Mouse (Mus musculus) left cerebral cortex, postnatal 25 days (tissue): ENCODE results near the gene Armc8. TPM values are rescaled to one million over a fixed set of nuclear protein-coding genes. Genes with fewer than 3 reads are reported as not detected.
A peak's percentile ranks its signal among the peaks of the same experiment; 100 is the strongest.

Experiments
- DNase-seq, 2 experiments: peaks; one replicate each; pipeline ENCODE4 v3.0.0; 2022; ENCODE audit warnings: low spot score in 2 of 2, mixed read lengths in 1 of 2
- intact Hi-C: fragments of 180-260 bp; cut with DNase I; formaldehyde crosslinking; loops from one replicate; pipeline ENCODE4 v1.15.1; 2025
- total RNA-seq, 2 experiments: library from RNA; stranded (reverse); gene quantifications; 2 replicates each; pipeline ENCODE4 v1.2.3; 2021

Gene Armc8
- total RNA-seq, 2 experiments from 2014 or later = 53.2 to 53.5 TPM

DNA sequence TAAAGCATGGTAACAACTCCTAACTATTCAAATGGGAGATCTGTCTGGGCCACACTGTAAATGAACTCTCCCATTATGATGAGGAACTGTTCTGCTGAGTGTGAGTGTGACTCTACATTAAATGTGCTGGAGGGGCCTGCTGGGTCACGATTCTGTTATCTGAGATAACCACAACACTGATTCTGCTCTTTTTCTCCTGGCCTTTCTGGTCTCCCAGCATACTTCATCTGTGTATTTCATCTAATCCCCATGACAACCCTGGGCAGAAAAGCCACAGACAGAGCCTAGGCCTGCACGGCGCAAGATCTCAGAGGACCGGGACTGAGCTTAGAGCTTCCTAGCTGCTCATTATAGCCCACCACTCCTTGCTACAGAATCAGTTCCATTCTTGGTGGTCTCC is 136.2 kb downstream of the Armc8 start:
- DNase-seq = no peak
- intact Hi-C loops = no loop called here

DNA sequence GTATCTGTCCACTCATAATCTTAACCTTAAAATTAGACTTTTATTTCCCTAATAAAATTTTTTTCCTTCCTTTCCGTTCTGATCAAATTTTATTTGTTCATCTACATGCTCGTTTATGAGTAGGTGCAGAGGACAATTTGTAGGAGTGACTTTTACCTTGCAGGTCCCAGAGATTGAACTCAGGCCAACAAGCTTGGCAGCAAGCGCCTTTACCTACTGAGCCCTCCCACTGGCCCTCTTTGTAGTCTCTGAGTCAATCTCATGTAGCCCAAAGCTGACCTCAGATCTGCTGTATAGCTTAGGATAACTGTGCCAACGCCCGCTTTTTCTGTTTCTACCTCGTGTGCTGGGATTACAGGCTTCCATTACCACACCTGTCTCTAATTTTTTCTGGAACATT is 136.7 kb downstream of the Armc8 start:
- intact Hi-C loops = no loop called here
- DNase-seq = no peak

- intact Hi-C loops = no loop called here
- peak in 1 of 2 experiments; percentile 91 for DNase-seq
Measured at GRCm38 (mm10) chr9:99431346-99431745, 137.4 kb downstream of the Armc8 start.

- peak in 1 of 2 experiments; percentile 26 for DNase-seq
- intact Hi-C loops = no loop called here
Measured at GRCm38 (mm10) chr9:99430806-99431205, 137.9 kb downstream of the Armc8 start.

DNA sequence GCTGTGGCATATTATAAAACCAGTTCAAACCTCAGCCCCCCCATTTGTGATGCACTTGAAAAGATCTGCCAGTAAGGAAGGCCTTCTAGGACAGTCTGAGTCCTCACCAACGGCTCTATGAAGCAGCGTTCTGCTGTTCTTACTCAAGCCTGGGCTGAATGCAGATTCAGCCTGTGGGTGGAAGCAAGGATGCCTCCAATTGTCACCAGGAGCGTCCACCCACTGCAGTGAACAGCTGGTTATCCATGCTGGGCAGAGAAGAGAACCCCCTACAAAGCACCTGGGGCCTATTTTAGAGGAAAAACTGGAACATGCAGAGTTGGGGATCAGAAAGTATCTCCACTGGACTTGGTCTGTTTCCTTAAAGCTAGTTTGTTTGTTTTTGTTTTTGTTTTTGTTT is 138.9 kb downstream of the Armc8 start:
- peak in 1 of 2 experiments; percentile 90 for DNase-seq
- intact Hi-C loops = no loop called here

DNA sequence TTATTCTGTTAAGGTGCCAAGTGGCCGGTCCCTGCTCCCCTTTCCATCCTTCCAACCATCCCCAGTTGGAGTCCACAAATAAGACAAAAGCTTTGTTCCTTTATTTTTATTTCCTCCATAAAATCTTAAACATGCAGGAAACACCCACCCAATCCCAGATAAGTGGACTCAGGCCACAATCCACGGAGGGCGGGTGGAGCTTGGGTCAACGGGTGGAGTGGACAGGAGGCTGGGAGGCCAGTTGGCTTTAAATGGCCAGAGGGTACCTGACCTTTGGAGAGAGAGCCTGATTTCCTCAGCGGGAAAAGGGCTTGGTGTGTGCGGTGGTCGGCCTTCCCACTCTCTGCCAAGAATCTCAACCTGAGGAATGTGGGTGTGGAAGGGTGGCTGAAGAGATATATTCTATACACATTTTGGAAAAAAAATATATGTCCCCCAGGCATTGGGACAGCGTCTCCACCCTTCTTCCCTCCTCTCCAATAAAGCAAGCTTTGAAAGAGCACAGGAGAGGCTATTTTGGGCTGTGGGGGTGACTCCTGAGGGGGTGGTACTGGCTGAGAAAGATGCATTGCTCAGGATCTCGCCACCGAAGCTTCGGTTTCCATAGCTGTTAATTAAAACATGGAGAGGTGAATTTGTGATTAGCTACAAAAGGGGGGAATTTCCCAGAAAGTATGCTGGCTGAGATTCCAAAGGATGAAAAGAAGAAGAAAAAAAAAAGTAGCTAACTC is 139.9 kb downstream of the Armc8 start:
- intact Hi-C loops = no loop called here
- peak in 1 of 2 experiments; percentile 88 for DNase-seq

Other genes with a start within 250 kb of the Armc8 start
- 1 to 10 TPM; 1.8 to 2.4 TPM for gene Esyt3, start 210.3 kb downstream of the Armc8 start, total RNA-seq
- gene Mras, start 131.5 kb downstream of the Armc8 start, total RNA-seq = 100 to 1,000 TPM; 171 TPM
- not detected for gene Nme9, start 117.4 kb downstream of the Armc8 start, total RNA-seq
- 10 to 100 TPM; 13.1 to 15.6 TPM for gene Dbr1, start 6.9 kb upstream of the Armc8 start, total RNA-seq
- gene A4gnt, start 43.6 kb upstream of the Armc8 start, total RNA-seq = under 1 TPM; 0.23 to 0.32 TPM
- gene Dzip1l, start 60.6 kb upstream of the Armc8 start, total RNA-seq = 10 to 100 TPM; 21.2 to 27.7 TPM
- gene Cldn18, start 148.4 kb upstream of the Armc8 start, total RNA-seq = not detected